Mouse (Mus musculus) ovary, adult 18-20 months (tissue): ENCODE measurements at regions not wholly inside any gene's neighbourhood (a gene's known extent, or its start where the extent isn't known, plus 50 kb on each side); places are given as distances from the start of the nearest gene placed in this dataset.

Source experiments
- DNase-seq: peaks from one replicate; pipeline ENCODE4 v3.0.0; 2022; ENCODE audit warnings: low spot score, mixed read lengths

- no peak for DNase-seq
These were observed 53.9 kb upstream of the Maml3 start for GRCm38 (mm10) chr3:52158788-52159260.

GRCm38 (mm10) chr3:52161688-52162087 is 56.8 kb upstream of the Maml3 start:
- DNase-seq: no peak

- no peak for DNase-seq
These were observed 59.1 kb upstream of the Maml3 start for GRCm38 (mm10) chr3:52163990-52164389.

- DNase-seq: no peak
These were observed 62.5 kb upstream of the Maml3 start for GRCm38 (mm10) chr3:52167420-52167819.

GRCm38 (mm10) chr3:52170847-52171246 is 66.0 kb upstream of the Maml3 start:
- no peak for DNase-seq

GRCm38 (mm10) chr3:52171303-52171702 is 66.4 kb upstream of the Maml3 start:
- DNase-seq: no peak

GRCm38 (mm10) chr3:52173490-52173889 is 68.6 kb upstream of the Maml3 start:
- no peak for DNase-seq

GRCm38 (mm10) chr3:52176108-52176507 is 71.2 kb upstream of the Maml3 start:
- no peak for DNase-seq

- DNase-seq: no peak
These were observed 74.0 kb upstream of the Maml3 start for GRCm38 (mm10) chr3:52178851-52179250.

- peak; percentile 51 for DNase-seq
These were observed 74.8 kb upstream of the Maml3 start for GRCm38 (mm10) chr3:52179686-52180085.

- DNase-seq: no peak
These were observed 75.4 kb upstream of the Maml3 start for GRCm38 (mm10) chr3:52180306-52180705.

GRCm38 (mm10) chr3:52180785-52181184 is 75.9 kb upstream of the Maml3 start:
- peak; percentile 78 for DNase-seq

GRCm38 (mm10) chr3:52181326-52182101 is 76.6 kb upstream of the Maml3 start:
- DNase-seq: no peak

- no peak for DNase-seq
These were observed 79.4 kb upstream of the Maml3 start for GRCm38 (mm10) chr3:52184241-52184640.

GRCm38 (mm10) chr3:52185351-52185750 is 80.5 kb upstream of the Maml3 start:
- DNase-seq: no peak

- DNase-seq: no peak
These were observed 80.7 kb upstream of the Foxo1 start for GRCm38 (mm10) chr3:52187401-52187801.

- DNase-seq: no peak
These were observed 79.8 kb upstream of the Foxo1 start for GRCm38 (mm10) chr3:52188303-52188702.

- peak; percentile 30 for DNase-seq
These were observed 79.1 kb upstream of the Foxo1 start for GRCm38 (mm10) chr3:52189016-52189415.

- DNase-seq: peak; percentile 29
These were observed 78.1 kb upstream of the Foxo1 start for GRCm38 (mm10) chr3:52190021-52190420.

GRCm38 (mm10) chr3:52193026-52193425 is 75.1 kb upstream of the Foxo1 start:
- DNase-seq: no peak

- DNase-seq: no peak
These were observed 73.9 kb upstream of the Foxo1 start for GRCm38 (mm10) chr3:52194216-52194615.

- no peak for DNase-seq
These were observed 72.7 kb upstream of the Foxo1 start for GRCm38 (mm10) chr3:52195486-52195885.

- peak; percentile 48 for DNase-seq
These were observed 71.8 kb upstream of the Foxo1 start for GRCm38 (mm10) chr3:52196047-52196935.
